Mouse (Mus musculus) ES-E14 (cell line): ENCODE data around the gene Ipo11. TPM values are rescaled to one million over a fixed set of nuclear protein-coding genes. Genes with fewer than 3 reads are reported as not detected.

ENCODE experiments used
- DNase-seq: peaks from one replicate; pipeline ENCODE4 v3.0.0-alpha.2; 2013; ENCODE audit warnings: low read depth, low spot score
- H3K27ac ChIP-seq: 2 replicates; pipeline ENCODE4 v1.5.1; 2012; ENCODE audit warnings: low read depth, mild to moderate bottlenecking, low read length, moderate library complexity, mixed read lengths; ENCODE audit not compliant: poor library complexity, insufficient read depth, severe bottlenecking
- H3K36me3 ChIP-seq: 2 replicates; pipeline ENCODE4 v1.6.1; 2012; ENCODE audit warnings: mild to moderate bottlenecking, low read length, moderate library complexity, mixed read lengths; ENCODE audit not compliant: control insufficient read depth, poor library complexity, insufficient read depth, severe bottlenecking
- H3K4me1 ChIP-seq, 2 experiments: fragments of 150-350 bp in 1 of 2; sonication (generic) in 1 of 2; 2 replicates each; pipeline ENCODE4 v1.6.1; 2012; ENCODE audit warnings: low read length in 2 of 2, mild to moderate bottlenecking in 1 of 2, mixed read lengths in 1 of 2; ENCODE audit not compliant: control insufficient read depth in 2 of 2, insufficient read depth in 2 of 2, poor library complexity in 1 of 2
- H3K4me3 ChIP-seq, 2 experiments: fragments of 150-350 bp in 1 of 2; sonication (generic) in 1 of 2; 2 replicates each; pipeline ENCODE4 v1.5.1; 2012; ENCODE audit warnings: low read length in 2 of 2, low read depth in 1 of 2, mild to moderate bottlenecking in 1 of 2, mixed read lengths in 1 of 2; ENCODE audit not compliant: insufficient read depth in 1 of 2, poor library complexity in 1 of 2, severe bottlenecking in 1 of 2
- H3K9ac ChIP-seq: 2 replicates; pipeline ENCODE4 v1.6.1; 2012; ENCODE audit warnings: low read depth, mild to moderate bottlenecking, low read length, mixed read lengths; ENCODE audit not compliant: poor library complexity, insufficient read depth, severe bottlenecking
- H3K9me3 ChIP-seq: fragments of 150-350 bp; sonication (generic); 2 replicates; pipeline ENCODE4 v1.6.1; 2012; ENCODE audit warnings: low read depth, mild to moderate bottlenecking, low read length; ENCODE audit not compliant: control insufficient read depth, insufficient read depth
- CHD2 ChIP-seq: IDR thresholded peaks from 2 replicates; pipeline ENCODE4 v1.6.1; 2014; ENCODE audit warnings: mild to moderate bottlenecking, low read depth, low read length, inconsistent platforms
- HCFC1 ChIP-seq: IDR thresholded peaks from 2 replicates; pipeline ENCODE4 v1.6.1; 2012; ENCODE audit warnings: low read length, inconsistent platforms, borderline replicate concordance; ENCODE audit not compliant: insufficient read depth
- MAFK ChIP-seq: IDR thresholded peaks from 2 replicates; pipeline ENCODE4 v1.6.1; 2014; ENCODE audit warnings: mild to moderate bottlenecking, low read depth, low read length, inconsistent platforms; ENCODE audit not compliant: insufficient read depth
- ZC3H11A ChIP-seq: IDR thresholded peaks from 2 replicates; pipeline ENCODE4 v1.6.1; 2012; ENCODE audit warnings: low read depth, mild to moderate bottlenecking, inconsistent platforms, low read length, borderline replicate concordance
- ZNF384 ChIP-seq: IDR thresholded peaks from 2 replicates; pipeline ENCODE4 v1.6.1; 2012; ENCODE audit warnings: low read depth, low read length, inconsistent platforms
- in situ Hi-C, 2 experiments: fragments of 600-800 bp; cut with MboI; formaldehyde crosslinking; loops; one replicate each; pipeline ENCODE4 v1.15.1; 2025; ENCODE audit warnings: low sequenced_read_pairs in 2 of 2, inconsistent platforms in 1 of 2; ENCODE audit not compliant: unreplicated experiment in 2 of 2
- total RNA-seq: library from RNA; depleted of rRNA; stranded (reverse); fragments of 300-350 nt; gene quantifications from 2 replicates; pipeline ENCODE4 v1.2.3, GENCODE M21; 2012

Gene Ipo11
- total RNA-seq, 1 experiment: 68.6 TPM

- no peak overlapping the region for H3K27ac ChIP-seq
- no peak for DNase-seq
- peaks cover 18% of the 10 kb centered on the region for H3K36me3 ChIP-seq
- TF ChIP-seq ZC3H11A (no peak), ZNF384 (no peak), MAFK (no peak), CHD2 (no peak), HCFC1 (no peak)
- in situ Hi-C loops: no loop called here
- H3K9me3 ChIP-seq: no peaks in the 10 kb centered on the region
- no peak overlapping the region for H3K9ac ChIP-seq
- no peaks in the 10 kb centered on the region for H3K4me1 ChIP-seq
- no peak overlapping the region for H3K4me3 ChIP-seq
Measured at GRCm38 (mm10) chr13:106893701-106894100, 43.1 kb downstream of the Ipo11 start.

DNA sequence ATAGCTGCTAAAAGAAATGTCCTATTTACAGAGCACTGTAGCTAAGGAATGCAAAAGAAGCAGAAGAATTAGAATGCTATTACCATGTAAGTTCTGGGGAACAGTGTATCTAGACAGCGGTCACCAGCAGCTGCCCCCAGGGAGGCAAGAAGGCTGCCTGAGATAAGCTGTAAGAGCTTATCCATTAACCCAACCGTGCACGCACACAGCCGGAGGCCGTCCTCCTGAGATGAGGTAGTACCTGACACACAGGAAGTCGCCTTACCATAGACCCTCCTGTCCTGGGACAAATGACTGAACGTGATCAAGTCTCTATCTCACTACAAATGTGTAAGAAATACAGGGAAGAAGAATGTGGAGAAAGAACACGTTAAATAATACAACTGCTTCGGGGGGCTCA, 43.6 kb downstream of the Ipo11 start:
- Histone ChIP-seq H3K27ac (no peak overlapping the region), H3K4me1 (no peaks in the 10 kb centered on the region), H3K9ac (no peak overlapping the region), H3K4me3 (no peak overlapping the region), H3K36me3 (peaks cover 18% of the 10 kb centered on the region), H3K9me3 (no peaks in the 10 kb centered on the region)
- no peak for DNase-seq
- in situ Hi-C loops: no loop called here
- TF ChIP-seq CHD2 (no peak), ZC3H11A (no peak)

DNA sequence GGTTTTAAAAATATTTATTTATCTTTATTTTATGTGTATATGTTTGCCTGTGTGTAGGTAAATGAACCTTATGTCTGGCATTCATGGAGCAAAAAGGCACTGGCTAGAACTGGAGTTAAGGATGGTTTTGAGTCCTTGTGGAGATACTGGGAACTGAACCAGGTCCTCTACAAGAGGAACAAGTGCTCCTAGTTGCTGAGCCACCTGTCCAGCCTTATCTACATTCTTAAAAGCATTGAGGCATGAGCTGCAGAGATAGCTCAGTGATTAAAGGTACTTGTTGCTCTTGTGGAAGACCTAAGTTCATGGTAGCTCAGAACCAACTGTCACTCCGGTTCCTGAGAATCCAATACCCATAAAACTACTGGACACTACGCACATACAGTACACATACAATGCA, 49.4 kb downstream of the Ipo11 start:
- Histone ChIP-seq H3K36me3 (peaks cover 7% of the 10 kb centered on the region), H3K4me3 (no peak overlapping the region), H3K9me3 (no peaks in the 10 kb centered on the region), H3K4me1 (no peaks in the 10 kb centered on the region; a peak in 1 of 4 replicates), H3K9ac (no peak overlapping the region), H3K27ac (no peak overlapping the region)
- no peak for DNase-seq
- in situ Hi-C loops: no loop called here
- TF ChIP-seq ZC3H11A: no peak
- no peak for TF ChIP-seq ZNF384
- TF ChIP-seq MAFK: no peak
- no peak for TF ChIP-seq CHD2
- TF ChIP-seq HCFC1: no peak

- in situ Hi-C loops: no loop called here
- DNase-seq: no peak
- H3K4me3 ChIP-seq: no peak overlapping the region
- no peak overlapping the region for H3K9ac ChIP-seq
- H3K36me3 ChIP-seq: peaks cover 11% of the 10 kb centered on the region
- no peaks in the 10 kb centered on the region for H3K9me3 ChIP-seq
- no peaks in the 10 kb centered on the region; a peak in 1 of 4 replicates for H3K4me1 ChIP-seq
- H3K27ac ChIP-seq: no peak overlapping the region
- TF ChIP-seq ZNF384 (no peak), HCFC1 (no peak), ZC3H11A (no peak), CHD2 (no peak), MAFK (no peak)
Measured at GRCm38 (mm10) chr13:106884249-106884648, 52.5 kb downstream of the Ipo11 start.

DNA sequence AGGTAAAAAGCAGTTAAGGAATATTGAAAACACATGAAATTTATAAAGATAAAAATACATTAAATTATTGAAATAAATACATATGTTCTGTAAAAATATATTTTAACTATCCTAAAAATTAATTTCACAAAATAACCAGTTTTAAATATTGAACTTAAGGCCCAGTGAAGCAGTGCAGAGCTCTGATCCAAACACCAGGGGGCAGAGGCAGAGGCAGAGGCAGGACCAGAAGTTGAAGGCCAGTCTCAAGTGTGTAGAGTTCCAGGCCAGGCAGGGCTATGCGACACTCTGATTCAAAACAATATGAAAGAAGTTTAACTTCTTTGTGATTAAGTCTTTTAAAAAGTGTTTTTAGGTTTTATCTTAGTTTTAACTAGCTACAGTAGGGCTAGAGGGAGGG, 60.5 kb downstream of the Ipo11 start:
- in situ Hi-C loops: no loop called here
- TF ChIP-seq ZNF384 (no peak), ZC3H11A (no peak), CHD2 (no peak), HCFC1 (no peak), MAFK (no peak)
- Histone ChIP-seq H3K9me3 (no peaks in the 10 kb centered on the region), H3K4me1 (no peaks in the 10 kb centered on the region), H3K4me3 (no peak overlapping the region), H3K27ac (no peak overlapping the region), H3K36me3 (peaks cover 10% of the 10 kb centered on the region), H3K9ac (no peak overlapping the region)
- DNase-seq: no peak
